Mouse (Mus musculus): ENCODE measurements around the gene Mtmr3.

- TF ChIP-seq CTCF (IDR thresholded peaks at IDR 0.05; ENCODE audit: insufficient read depth, low read length): no peak
- no peak for TF ChIP-seq POLR2A (IDR thresholded peaks at IDR 0.05; ENCODE audit: borderline replicate concordance, extremely low read depth, low read depth, low read length)
Observed at GRCm38 (mm10) chr11:4469091-4469490, 125.6 kb downstream of the Mtmr3 start.

Measured in lung, adult 2 months (tissue).